Mouse (Mus musculus): Measurements from ENCODE around the gene Olfr1471.
"Not testable (repeated sequence)": the region's sequence is repeated elsewhere in the genome, so short reads cannot be mapped to it uniquely, and the experiment has no call there.

The Olfr1471 gene

GRCm38 (mm10) chr19:13443109-13443508 lies at the start of gene Olfr1471:
Olfr1471 (plus strand) TSS chr19:13443409.
- not testable (repeated sequence) for DNase-seq (ENCODE audit: low spot score)

DNA sequence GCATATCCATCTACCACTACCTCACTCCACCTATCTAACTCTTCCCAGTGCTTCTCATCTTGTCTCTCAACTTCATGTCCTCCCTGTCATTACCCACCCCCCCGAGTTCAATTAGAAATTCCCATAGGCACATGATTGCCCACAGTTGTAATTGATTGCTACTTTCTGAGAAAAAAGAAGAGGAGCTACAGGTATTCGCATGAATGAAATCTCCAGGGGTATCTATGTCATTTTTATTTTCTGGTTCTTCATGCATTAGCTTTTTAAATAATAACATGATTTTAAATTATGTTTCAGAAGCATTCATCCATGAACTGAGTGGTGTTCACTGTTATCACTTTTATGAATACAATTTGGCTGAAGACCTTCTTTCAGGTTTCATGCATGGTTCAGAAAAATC lies 35.7 kb upstream of the Olfr1471 start, which contains the start of gene Olfr1469:
TSS of gene Olfr1469 (plus strand) at position 301 of the 400 bp plus-strand sequence.
- no peak for DNase-seq (ENCODE audit: low spot score)

DNA sequence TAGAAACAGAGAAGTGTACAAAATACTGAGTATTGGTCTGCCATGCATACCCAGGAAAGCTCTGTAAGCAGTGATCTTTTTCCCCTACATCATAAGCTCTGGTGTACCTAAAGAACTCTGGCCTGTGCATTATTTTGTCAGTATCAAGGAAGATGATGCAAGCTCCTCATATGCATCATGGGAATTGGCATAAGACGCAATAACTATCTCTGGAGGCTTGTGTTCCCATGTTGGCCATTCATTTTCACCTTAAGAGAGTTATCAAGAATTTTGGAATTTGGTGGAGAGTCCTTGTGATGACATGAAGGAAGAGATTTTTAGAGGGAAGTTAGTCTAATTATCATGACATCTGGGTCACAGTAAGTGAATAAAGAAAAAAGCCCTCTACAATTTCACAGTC lies 12.8 kb downstream of the Olfr1471 start, which contains the start of gene Olfr1472:
TSS of gene Olfr1472 (minus strand) at position 101 of the 400 bp plus-strand sequence.
- DNase-seq (ENCODE audit: low spot score) = no peak

DNA sequence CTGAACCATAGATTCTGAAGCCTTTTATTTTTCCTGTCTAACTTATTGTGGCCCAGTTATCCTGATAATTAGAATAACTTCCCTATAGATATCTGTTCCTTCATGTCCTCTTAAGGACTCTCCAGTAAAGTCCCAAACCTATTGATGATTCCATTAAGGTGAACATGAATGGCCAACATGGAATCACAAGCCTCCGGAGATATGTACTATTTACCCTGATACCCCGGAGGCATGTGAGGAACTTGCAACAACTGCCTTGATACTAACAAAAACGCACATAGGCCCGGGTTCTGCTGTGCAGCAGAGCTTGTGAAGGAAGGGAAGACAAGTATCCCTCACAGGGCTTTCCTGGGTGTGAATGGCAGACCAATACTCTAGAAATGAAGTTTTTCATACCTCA lies 26.1 kb downstream of the Olfr1471 start, which contains the start of gene Olfr1474:
TSS of gene Olfr1474 (plus strand) at position 301 of the 400 bp plus-strand sequence.
- DNase-seq (ENCODE audit: low spot score) = not testable (repeated sequence)

DNA sequence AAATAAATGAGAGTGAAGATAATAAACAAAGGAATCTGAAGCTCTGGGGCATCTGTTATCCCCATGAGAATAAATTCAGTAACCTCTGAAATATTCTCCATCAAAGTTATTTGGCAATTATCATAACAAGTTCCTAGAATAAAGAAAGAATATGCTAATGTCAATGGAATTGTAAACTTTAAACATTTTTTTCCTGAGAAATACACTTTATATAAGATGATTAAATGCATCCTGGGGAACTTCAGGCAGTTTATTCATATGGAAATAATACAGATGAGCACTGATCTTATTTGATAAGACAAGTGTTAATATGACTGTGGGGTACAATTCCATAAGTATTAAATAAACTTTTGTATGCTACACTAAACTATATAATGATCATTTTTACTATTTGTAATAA lies 36.9 kb downstream of the Olfr1471 start, which contains the start of gene Olfr1475:
TSS of gene Olfr1475 (minus strand) at position 101 of the 400 bp plus-strand sequence.
- no peak for DNase-seq (ENCODE audit: low spot score)

- no peak for DNase-seq (ENCODE audit: low spot score)
These were observed 57.0 kb downstream of the Olfr1471 start, which contains the start of gene Olfr1477 for GRCm38 (mm10) chr19:13500246-13500645. Olfr1477 (plus strand) TSS chr19:13500546.

All from testis, postnatal 10 days (tissue).